Mouse (Mus musculus) kidney, postnatal 0 days (tissue): ENCODE measurements around the gene Bpi. TPM values are rescaled to one million over a fixed set of nuclear protein-coding genes. Genes with fewer than 3 reads are reported as not detected.

Experiments
- ATAC-seq: fragments of 200-750 bp; cut with Nextera tagmentation; replicated peaks from 2 replicates; pipeline ENCODE4 v1.8.0; 2017; ENCODE audit warnings: low read depth, moderate number of reproducible peaks, moderate TSS enrichment, moderate library complexity; ENCODE audit not compliant: low FRiP score
- DNase-seq: peaks from one replicate; pipeline ENCODE4 v3.0.0-alpha.2; 2016; ENCODE audit warnings: low spot score
- H3K27ac ChIP-seq: fragments of 300-500 bp; sonication (generic); 2 replicates; pipeline ENCODE4 v1.5.1; 2014; ENCODE audit warnings: mild to moderate bottlenecking
- H3K27me3 ChIP-seq: fragments of 300-500 bp; sonication (generic); 2 replicates; pipeline ENCODE4 v1.6.1; 2014; ENCODE audit warnings: low read length, mixed read lengths; ENCODE audit not compliant: insufficient read depth
- H3K36me3 ChIP-seq: fragments of 300-500 bp; sonication (generic); 2 replicates; pipeline ENCODE4 v1.6.1; 2014; ENCODE audit warnings: low read length, mixed read lengths; ENCODE audit not compliant: insufficient read depth
- H3K4me1 ChIP-seq: fragments of 300-500 bp; sonication (generic); replicated peaks from 2 replicates; pipeline ENCODE4 v1.6.1; 2014; ENCODE audit warnings: antibody characterized with exemption, low read length, mixed read lengths; ENCODE audit not compliant: insufficient read depth
- H3K4me2 ChIP-seq: fragments of 300-500 bp; sonication (generic); 2 replicates; pipeline ENCODE4 v1.6.1; 2014; ENCODE audit warnings: mild to moderate bottlenecking, low read length, moderate library complexity, mixed read lengths
- H3K4me3 ChIP-seq: fragments of 300-500 bp; sonication (generic); replicated peaks from 2 replicates; pipeline ENCODE4 v1.5.1; 2014; ENCODE audit warnings: low read depth, low read length
- H3K9ac ChIP-seq: fragments of 300-500 bp; sonication (generic); 2 replicates; pipeline ENCODE4 v1.6.1; 2014; ENCODE audit warnings: low read depth, low read length
- H3K9me3 ChIP-seq: fragments of 300-500 bp; sonication (generic); replicated peaks from 2 replicates; pipeline ENCODE4 v1.6.1; 2016; ENCODE audit warnings: low read length, inconsistent platforms, mixed read lengths
- CTCF ChIP-seq: IDR thresholded peaks from 2 replicates; pipeline ENCODE4 v1.5.1; 2016; ENCODE audit warnings: antibody characterized with exemption, low read depth, mild to moderate bottlenecking, moderate library complexity
- WGBS: fragments of 180-500 bp; shearing (Covaris S2); extraction: QIAGEN DNeasy Blood & Tissue Kit; methylation state at CpG from one replicate; pipeline ENCODE4 v1.1.7; 2014; 5-methylcytosine and 5-hydroxymethylcytosine counted together
- polyA plus RNA-seq: library from polyadenylated mRNA; unstranded; fragments of >200 nt; fragmentation: Nextera tagmentation; extraction: Ambion mirVana; gene quantifications from 2 replicates; pipeline ENCODE4 v1.2.1, GENCODE M21; 2015

Gene Bpi
- polyA plus RNA-seq, 1 experiment from 2014 or later = 0.12 TPM

- Histone ChIP-seq H3K4me3 (no peak overlapping the region), H3K9ac (no peak overlapping the region), H3K36me3 (no peaks in the 10 kb centered on the region), H3K27ac (peak overlapping the region; percentile 74), H3K4me1 (peaks cover 20% of the 10 kb centered on the region), H3K4me2 (no peak overlapping the region), H3K27me3 (no peaks in the 10 kb centered on the region), H3K9me3 (no peaks in the 10 kb centered on the region)
- ATAC-seq (no peak), DNase-seq (no peak)
- WGBS = 88% methylated on average over 8 of the region's 8 CpGs
- TF ChIP-seq CTCF = no peak
Measured at GRCm38 (mm10) chr2:158216510-158216909, 41.4 kb upstream of the Bpi start.

- Histone ChIP-seq H3K27ac (no peak overlapping the region), H3K4me3 (no peak overlapping the region), H3K4me2 (no peak overlapping the region), H3K9ac (no peak overlapping the region), H3K9me3 (no peaks in the 10 kb centered on the region), H3K27me3 (no peaks in the 10 kb centered on the region), H3K4me1 (peaks cover 22% of the 10 kb centered on the region), H3K36me3 (no peaks in the 10 kb centered on the region)
- no peak for TF ChIP-seq CTCF
- ATAC-seq = no peak
- no peak for DNase-seq
- WGBS = 81% methylated on average over 2 of the region's 2 CpGs
Measured at GRCm38 (mm10) chr2:158219562-158219961, 38.3 kb upstream of the Bpi start.

- DNase-seq (no peak), ATAC-seq (no peak; the same call in 1 of the 2 replicates)
- H3K4me1 ChIP-seq = 0 out of 2 replicates have a peak, but pooled peaks cover 6% of the 10 kb centered on the region
- no peak for TF ChIP-seq CTCF
- no peaks in the 10 kb centered on the region for H3K9me3 ChIP-seq
- H3K27me3 ChIP-seq = no peaks in the 10 kb centered on the region
- no peak overlapping the region for H3K27ac ChIP-seq
- WGBS = 83% methylated on average over 9 of the region's 9 CpGs
- H3K9ac ChIP-seq = no peak overlapping the region
- no peak overlapping the region for H3K4me2 ChIP-seq
- H3K36me3 ChIP-seq = no peaks in the 10 kb centered on the region
- H3K4me3 ChIP-seq = no peak overlapping the region
Measured at GRCm38 (mm10) chr2:158221446-158222084, 36.3 kb upstream of the Bpi start.

GRCm38 (mm10) chr2:158222664-158223063, 35.2 kb upstream of the Bpi start:
- no peak for DNase-seq
- no peaks in the 10 kb centered on the region for H3K36me3 ChIP-seq
- no peak for TF ChIP-seq CTCF
- no peak overlapping the region for H3K4me2 ChIP-seq
- no peak overlapping the region for H3K4me3 ChIP-seq
- H3K4me1 ChIP-seq = 0 out of 2 replicates have a peak, but pooled peaks cover 6% of the 10 kb centered on the region
- H3K27me3 ChIP-seq = no peaks in the 10 kb centered on the region
- H3K27ac ChIP-seq = no peak overlapping the region
- WGBS = 24% methylated on average over 4 of the region's 4 CpGs
- no peaks in the 10 kb centered on the region for H3K9me3 ChIP-seq
- ATAC-seq = no peak
- H3K9ac ChIP-seq = no peak overlapping the region

- 73% methylated on average over 3 of the region's 3 CpGs for WGBS
- Histone ChIP-seq H3K4me2 (no peak overlapping the region), H3K9ac (no peak overlapping the region), H3K4me1 (0 out of 2 replicates have a peak, but pooled peaks cover 6% of the 10 kb centered on the region), H3K27ac (no peak overlapping the region), H3K9me3 (no peaks in the 10 kb centered on the region), H3K36me3 (no peaks in the 10 kb centered on the region), H3K27me3 (no peaks in the 10 kb centered on the region), H3K4me3 (no peak overlapping the region)
- no peak for ATAC-seq
- no peak for DNase-seq
- TF ChIP-seq CTCF = no peak
Measured at GRCm38 (mm10) chr2:158223497-158223896, 34.4 kb upstream of the Bpi start.

- Histone ChIP-seq H3K36me3 (no peaks in the 10 kb centered on the region), H3K27ac (no peak overlapping the region), H3K9me3 (no peaks in the 10 kb centered on the region), H3K27me3 (no peaks in the 10 kb centered on the region), H3K4me3 (no peak overlapping the region), H3K4me1 (peaks cover 11% of the 10 kb centered on the region; the same call in 1 of the 2 replicates), H3K4me2 (no peak overlapping the region), H3K9ac (no peak overlapping the region)
- WGBS = 55% methylated on average over 5 of the region's 5 CpGs
- peak; percentile 66 for TF ChIP-seq CTCF
- ATAC-seq (no peak), DNase-seq (no peak)
Measured at GRCm38 (mm10) chr2:158225301-158225700, 32.6 kb upstream of the Bpi start.
